Mouse (Mus musculus): ENCODE results near the gene Lrcol1. TPM values are rescaled to one million over a fixed set of nuclear protein-coding genes. Genes with fewer than 3 reads are reported as not detected.

Gene Lrcol1
- total RNA-seq, 1 experiment from 2014 or later, result not detected

GRCm38 (mm10) chr5:110386371-110387330, 42.1 kb downstream of the Lrcol1 start:
- DNase-seq, result peak; percentile 90

GRCm38 (mm10) chr5:110387332-110387731, 42.8 kb downstream of the Lrcol1 start:
- DNase-seq, result no peak

- DNase-seq, result no peak
Measured at GRCm38 (mm10) chr5:110390631-110391030, 46.1 kb downstream of the Lrcol1 start.

GRCm38 (mm10) chr5:110392727-110393126, 48.2 kb downstream of the Lrcol1 start:
- no peak for DNase-seq

GRCm38 (mm10) chr5:110395006-110395661, 50.6 kb downstream of the Lrcol1 start:
- no peak for DNase-seq

GRCm38 (mm10) chr5:110401101-110401500, 56.6 kb downstream of the Lrcol1 start:
- peak; percentile 37 for DNase-seq

GRCm38 (mm10) chr5:110402557-110402956, 58.0 kb downstream of the Lrcol1 start:
- DNase-seq, result no peak

GRCm38 (mm10) chr5:110403931-110404330, 59.4 kb downstream of the Lrcol1 start:
- peak; percentile 61 for DNase-seq

Other genes with a start within 250 kb of the Lrcol1 start
- gene Plcxd1, start 244.8 kb upstream of the Lrcol1 start, total RNA-seq (2021), result not detected in 2 replicates
- gene Gtpbp6, start 236.5 kb upstream of the Lrcol1 start, total RNA-seq (2021), result 57.4 and 63.7 TPM in 2 replicates
- 4.7 and 7.8 TPM in 2 replicates for gene Zfp605, start 234.6 kb upstream of the Lrcol1 start, total RNA-seq (2021)
- 34.1 and 46.1 TPM in 2 replicates for gene Chfr, start 208.9 kb upstream of the Lrcol1 start, total RNA-seq (2021)
- 33.0 and 36.0 TPM in 2 replicates for gene Golga3, start 168.0 kb upstream of the Lrcol1 start, total RNA-seq (2021)
- 32.5 and 33.8 TPM in 2 replicates for gene Ankle2, start 113.7 kb upstream of the Lrcol1 start, total RNA-seq (2021)
- gene Pgam5, start 74.8 kb upstream of the Lrcol1 start, total RNA-seq (2021), result 49.5 and 51.4 TPM in 2 replicates
- gene Pxmp2, start 58.5 kb upstream of the Lrcol1 start, total RNA-seq (2021), result 18.6 and 39.4 TPM in 2 replicates
- gene Pole, start 58.4 kb upstream of the Lrcol1 start, total RNA-seq (2021), result 8.2 and 11.9 TPM in 2 replicates
- gene P2rx2, start 1.5 kb upstream of the Lrcol1 start, total RNA-seq (2021), result 0.48 and 1.2 TPM in 2 replicates
- gene Fbrsl1, start 103.8 kb downstream of the Lrcol1 start, total RNA-seq (2021), result 74.4 and 78.0 TPM in 2 replicates
- 0.30 TPM in 1 of 2 replicates, not detected in the other for gene Galnt9, start 199.6 kb downstream of the Lrcol1 start, total RNA-seq (2021)

Measured in adrenal gland, postnatal 14 days (tissue).